Mouse (Mus musculus) CD4-positive, CD25-positive, alpha-beta regulatory T cell, adult 4 months (primary cell): Measurements from ENCODE around the gene Afg3l1. TPM values are rescaled to one million over a fixed set of nuclear protein-coding genes. Genes with fewer than 3 reads are reported as not detected.
"Not testable (repeated sequence)": the region's sequence is repeated elsewhere in the genome, so short reads cannot be mapped to it uniquely, and the experiment has no call there.

Source experiments
- ATAC-seq: one replicate; pipeline ENCODE4 v1.8.0; 2017
- polyA plus RNA-seq, 2 experiments: library from polyadenylated mRNA; unstranded; fragments of 100-300 nt; shearing (Covaris generic); gene quantifications; one replicate each; pipeline ENCODE4 v1.2.1; 2017

Afg3l1 gene
- polyA plus RNA-seq, 2 experiments from 2014 or later = 33.8 to 37.5 TPM

GRCm38 (mm10) chr8:123516596-123516995, 38.9 kb downstream of the Afg3l1 start:
- no peak for ATAC-seq

- no peak for ATAC-seq
Measured at GRCm38 (mm10) chr8:123518172-123518571, 40.5 kb downstream of the Afg3l1 start.

GRCm38 (mm10) chr8:123518667-123519066, 41.0 kb downstream of the Afg3l1 start, which contains the start of gene Gas8:
TSS of gene Gas8 (plus strand) at chr8:123518834.
- ATAC-seq = peak; percentile 98

GRCm38 (mm10) chr8:123520048-123520447, 42.3 kb downstream of the Afg3l1 start:
- ATAC-seq = not testable (repeated sequence)

- no peak for ATAC-seq
Measured at GRCm38 (mm10) chr8:123527720-123528489, 50.2 kb downstream of the Afg3l1 start.

- ATAC-seq = no peak
Measured at GRCm38 (mm10) chr8:123536242-123536989, 58.7 kb downstream of the Afg3l1 start.

- no peak for ATAC-seq
Measured at GRCm38 (mm10) chr8:123536990-123537380, 59.3 kb downstream of the Afg3l1 start.

GRCm38 (mm10) chr8:123537641-123538040, 59.9 kb downstream of the Afg3l1 start:
- ATAC-seq = not testable (repeated sequence)

Other genes starting within 250 kb of the Afg3l1 start
- 1 to 10 TPM; 6.0 to 9.2 TPM for gene Spata2l, start 241.7 kb upstream of the Afg3l1 start, polyA plus RNA-seq
- gene Zfp276, start 223.7 kb upstream of the Afg3l1 start, polyA plus RNA-seq = 1 to 10 TPM; 5.1 to 7.3 TPM
- 10 to 100 TPM in 1 of 2 experiments, 1 to 10 TPM in 1; 9.1 to 10.1 TPM for gene Vps9d1, start 223.6 kb upstream of the Afg3l1 start, polyA plus RNA-seq
- gene Fanca, start 159.3 kb upstream of the Afg3l1 start, polyA plus RNA-seq = 1 to 10 TPM; 5.9 to 7.9 TPM
- gene Spire2, start 145.2 kb upstream of the Afg3l1 start, polyA plus RNA-seq = not detected
- 10 to 100 TPM; 83.1 to 91.9 TPM for gene Tcf25, start 104.2 kb upstream of the Afg3l1 start, polyA plus RNA-seq
- gene Mc1r, start 70.8 kb upstream of the Afg3l1 start, polyA plus RNA-seq = under 1 TPM in 1 of 2 experiments, not detected in 1; 0.17 TPM
- gene Tubb3, start 66.5 kb upstream of the Afg3l1 start, polyA plus RNA-seq = 1 to 10 TPM in 1 of 2 experiments, not detected in 1; 1.2 TPM
- 10 to 100 TPM in 1 of 2 experiments, 1 to 10 TPM in 1; 6.9 to 14.2 TPM for gene Def8, start 54.4 kb upstream of the Afg3l1 start, polyA plus RNA-seq
- gene Dbndd1, start 37.6 kb downstream of the Afg3l1 start, polyA plus RNA-seq = under 1 TPM; 0.55 to 0.58 TPM
- gene Gas8, start 40.9 kb downstream of the Afg3l1 start, polyA plus RNA-seq = 1 to 10 TPM; 6.5 to 7.4 TPM
- under 1 TPM in 1 of 2 experiments, not detected in 1; 0.42 TPM for gene Rhou, start 176.0 kb downstream of the Afg3l1 start, polyA plus RNA-seq